Mouse (Mus musculus) embryonic facial prominence, embryonic 13.5 days (tissue): ENCODE data around the gene Rabif. TPM values are rescaled to one million over a fixed set of nuclear protein-coding genes. Genes with fewer than 3 reads are reported as not detected.
"Not testable (repeated sequence)": the region's sequence is repeated elsewhere in the genome, so short reads cannot be mapped to it uniquely, and the experiment has no call there.

ENCODE experiments used
- ATAC-seq: fragments of 200-750 bp; cut with Nextera tagmentation; 2 replicates; pipeline ENCODE4 v1.8.0; 2017; ENCODE audit warnings: low read depth; ENCODE audit not compliant: insufficient number of reproducible peaks, insufficient read depth, low FRiP score, low TSS enrichment
- H3K27ac ChIP-seq: fragments of 300-500 bp; sonication (generic); 2 replicates; pipeline ENCODE4 v1.5.1; 2015; ENCODE audit warnings: moderate library complexity, mild to moderate bottlenecking, inconsistent platforms
- H3K27me3 ChIP-seq: fragments of 300-500 bp; sonication (generic); 2 replicates; pipeline ENCODE4 v1.6.1; 2015; ENCODE audit warnings: mild to moderate bottlenecking, inconsistent platforms
- H3K36me3 ChIP-seq: fragments of 300-500 bp; sonication (generic); 2 replicates; pipeline ENCODE4 v1.6.1; 2015; ENCODE audit warnings: mild to moderate bottlenecking, inconsistent platforms
- H3K4me1 ChIP-seq: fragments of 300-500 bp; sonication (generic); 2 replicates; pipeline ENCODE4 v1.6.1; 2015; ENCODE audit warnings: inconsistent platforms
- H3K4me2 ChIP-seq: fragments of 300-500 bp; sonication (generic); 2 replicates; pipeline ENCODE4 v1.6.1; 2015; ENCODE audit warnings: moderate library complexity, mild to moderate bottlenecking, inconsistent platforms
- H3K4me3 ChIP-seq: fragments of 300-500 bp; sonication (generic); 2 replicates; pipeline ENCODE4 v1.5.1; 2015; ENCODE audit warnings: mild to moderate bottlenecking, inconsistent platforms
- H3K9ac ChIP-seq: fragments of 300-500 bp; sonication (generic); 2 replicates; pipeline ENCODE4 v1.6.1; 2015; ENCODE audit warnings: mild to moderate bottlenecking, inconsistent platforms
- H3K9me3 ChIP-seq: fragments of 300-500 bp; sonication (generic); 2 replicates; pipeline ENCODE4 v1.6.1; 2016; ENCODE audit warnings: inconsistent platforms
- WGBS: fragments of 180-500 bp; shearing (Covaris S2); methylation state at CpG from one replicate; pipeline ENCODE4 v1.1.7; 2015; ENCODE audit warnings: mixed read lengths; 5-methylcytosine and 5-hydroxymethylcytosine counted together
- polyA plus RNA-seq: library from polyadenylated mRNA; unstranded; fragments of >200 nt; fragmentation: Nextera tagmentation; extraction: Ambion mirVana; gene quantifications from 2 replicates; pipeline ENCODE4 v1.2.1, GENCODE M21; 2015

The Rabif gene
- polyA plus RNA-seq, 1 experiment from 2014 or later, result 41.6 TPM

- H3K36me3 ChIP-seq, result peaks cover 5% of the 10 kb centered on the region; the same call in 1 of the 2 replicates
- H3K9me3 ChIP-seq, result no peaks in the 10 kb centered on the region
- peak overlapping the region; percentile 43 for H3K4me3 ChIP-seq
- 36% methylated on average over 16 of the region's 16 CpGs for WGBS
- peak overlapping the region; percentile 76 for H3K4me2 ChIP-seq
- H3K27ac ChIP-seq, result no peak overlapping the region; the same call in 1 of the 2 replicates
- H3K9ac ChIP-seq, result peak overlapping the region; percentile 54; the same call in 1 of the 2 replicates
- peaks cover 38% of the 10 kb centered on the region for H3K4me1 ChIP-seq
- peaks cover 38% of the 10 kb centered on the region for H3K27me3 ChIP-seq
- ATAC-seq, result no peak
Measured at GRCm38 (mm10) chr1:134513876-134514590, 19.6 kb downstream of the Rabif start.

GRCm38 (mm10) chr1:134515891-134516290 is 21.4 kb downstream of the Rabif start:
- peaks cover 38% of the 10 kb centered on the region for H3K4me1 ChIP-seq
- no peak overlapping the region for H3K4me2 ChIP-seq
- H3K36me3 ChIP-seq, result no peaks in the 10 kb centered on the region
- peak overlapping the region; percentile 58 for H3K27ac ChIP-seq
- peaks cover 38% of the 10 kb centered on the region for H3K27me3 ChIP-seq
- no peak for ATAC-seq
- no peak overlapping the region for H3K9ac ChIP-seq
- no peak overlapping the region for H3K4me3 ChIP-seq
- H3K9me3 ChIP-seq, result no peaks in the 10 kb centered on the region
- 77% methylated on average over 2 of the region's 2 CpGs for WGBS

GRCm38 (mm10) chr1:134516491-134517198 is 22.2 kb downstream of the Rabif start:
- ATAC-seq, result peak; percentile 68
- H3K4me1 ChIP-seq, result peaks cover 38% of the 10 kb centered on the region
- peaks cover 35% of the 10 kb centered on the region for H3K27me3 ChIP-seq
- no peak overlapping the region for H3K4me2 ChIP-seq
- H3K4me3 ChIP-seq, result no peak overlapping the region
- no peaks in the 10 kb centered on the region for H3K9me3 ChIP-seq
- peak overlapping the region; percentile 58 for H3K27ac ChIP-seq
- no peaks in the 10 kb centered on the region for H3K36me3 ChIP-seq
- no peak overlapping the region for H3K9ac ChIP-seq
- 10% methylated on average over 4 of the region's 4 CpGs for WGBS

- not testable (repeated sequence) for H3K9ac ChIP-seq, H3K4me2 ChIP-seq, H3K9me3 ChIP-seq, ATAC-seq, H3K27ac ChIP-seq, H3K4me3 ChIP-seq, H3K36me3 ChIP-seq
- peaks cover 23% of the 10 kb centered on the region for H3K27me3 ChIP-seq
- H3K4me1 ChIP-seq, result peaks cover 33% of the 10 kb centered on the region
- 95% methylated on average over 14 of the region's 14 CpGs for WGBS
Measured at GRCm38 (mm10) chr1:134517841-134518240, 23.4 kb downstream of the Rabif start.

GRCm38 (mm10) chr1:134518677-134519076 is 24.2 kb downstream of the Rabif start:
- H3K27me3 ChIP-seq, result peaks cover 15% of the 10 kb centered on the region
- WGBS, result 10% methylated on average over 7 of the region's 7 CpGs
- no peak for ATAC-seq

GRCm38 (mm10) chr1:134519201-134519600 is 24.8 kb downstream of the Rabif start:
- H3K4me2 ChIP-seq, H3K36me3 ChIP-seq, H3K27me3 ChIP-seq, H3K4me3 ChIP-seq, H3K27ac ChIP-seq, ATAC-seq, H3K9me3 ChIP-seq, H3K9ac ChIP-seq: not testable (repeated sequence)
- peaks cover 20% of the 10 kb centered on the region for H3K4me1 ChIP-seq
- 90% methylated on average over 5 of the region's 5 CpGs for WGBS

More at GRCm38 (mm10) chr1:134518677-134519076, 24.2 kb downstream of the Rabif start:
- H3K4me2 ChIP-seq, result no peak overlapping the region
- H3K9me3 ChIP-seq, result no peaks in the 10 kb centered on the region
- H3K4me1 ChIP-seq, result peaks cover 25% of the 10 kb centered on the region
- no peak overlapping the region for H3K9ac ChIP-seq
- no peak overlapping the region for H3K4me3 ChIP-seq
- H3K27ac ChIP-seq, result no peak overlapping the region
- no peaks in the 10 kb centered on the region for H3K36me3 ChIP-seq

GRCm38 (mm10) chr1:134520001-134520721 is 25.7 kb downstream of the Rabif start:
- no peaks in the 10 kb centered on the region for H3K9me3 ChIP-seq
- H3K4me2 ChIP-seq, result no peak overlapping the region
- no peaks in the 10 kb centered on the region for H3K36me3 ChIP-seq
- peaks cover under 1% of the 10 kb centered on the region; the same call in 1 of the 2 replicates for H3K27me3 ChIP-seq
- no peak for ATAC-seq
- no peak overlapping the region for H3K4me3 ChIP-seq
- H3K9ac ChIP-seq, result no peak overlapping the region
- no peak overlapping the region for H3K27ac ChIP-seq
- 79% methylated on average over 8 of the region's 8 CpGs for WGBS
- H3K4me1 ChIP-seq, result peaks cover 19% of the 10 kb centered on the region

GRCm38 (mm10) chr1:134521163-134521562 is 26.7 kb downstream of the Rabif start:
- WGBS, result 77% methylated on average over 7 of the region's 7 CpGs
- no peak for ATAC-seq

GRCm38 (mm10) chr1:134522325-134522724 is 27.9 kb downstream of the Rabif start:
- no peaks in the 10 kb centered on the region for H3K9me3 ChIP-seq
- no peak for ATAC-seq
- no peak overlapping the region for H3K9ac ChIP-seq
- H3K27me3 ChIP-seq, result no peaks in the 10 kb centered on the region
- no peak overlapping the region for H3K4me3 ChIP-seq
- H3K4me2 ChIP-seq, result no peak overlapping the region
- no peak overlapping the region for H3K27ac ChIP-seq
- H3K36me3 ChIP-seq, result no peaks in the 10 kb centered on the region
- WGBS, result 52% methylated on average over 2 of the region's 2 CpGs
- H3K4me1 ChIP-seq, result 0 out of 2 replicates have a peak, but pooled peaks cover 3% of the 10 kb centered on the region

More at GRCm38 (mm10) chr1:134521163-134521562, 26.7 kb downstream of the Rabif start:
- Histone ChIP-seq H3K27me3 (no peaks in the 10 kb centered on the region), H3K9ac (no peak overlapping the region), H3K27ac (no peak overlapping the region), H3K9me3 (no peaks in the 10 kb centered on the region), H3K36me3 (no peaks in the 10 kb centered on the region), H3K4me3 (no peak overlapping the region), H3K4me1 (peaks cover 14% of the 10 kb centered on the region), H3K4me2 (no peak overlapping the region)

- no peak for ATAC-seq
- Histone ChIP-seq H3K4me3 (no peak overlapping the region), H3K27me3 (no peaks in the 10 kb centered on the region), H3K9ac (no peak overlapping the region), H3K36me3 (no peaks in the 10 kb centered on the region), H3K4me1 (no peaks in the 10 kb centered on the region), H3K4me2 (no peak overlapping the region), H3K27ac (no peak overlapping the region), H3K9me3 (no peaks in the 10 kb centered on the region)
- WGBS, result 66% methylated on average over 5 of the region's 5 CpGs
Measured at GRCm38 (mm10) chr1:134524424-134524823, 30.0 kb downstream of the Rabif start.

- no peaks in the 10 kb centered on the region for H3K36me3 ChIP-seq
- 84% methylated on average over 1 of the region's 1 CpGs for WGBS
- no peak for ATAC-seq
Measured at GRCm38 (mm10) chr1:134525015-134525414, 30.6 kb downstream of the Rabif start.

More at GRCm38 (mm10) chr1:134525015-134525414, 30.6 kb downstream of the Rabif start:
- Histone ChIP-seq H3K27me3 (no peaks in the 10 kb centered on the region), H3K9ac (no peak overlapping the region), H3K9me3 (no peaks in the 10 kb centered on the region), H3K4me1 (no peaks in the 10 kb centered on the region), H3K4me2 (no peak overlapping the region), H3K27ac (no peak overlapping the region), H3K4me3 (no peak overlapping the region)
